Mouse (Mus musculus) yolk sac, embryonic 10.5 days (tissue): ENCODE measurements at regions not wholly inside any gene's neighbourhood (a gene's known extent, or its start where the extent isn't known, plus 50 kb on each side); places are given as distances from the start of the nearest gene placed in this dataset.

Experiments
- DNase-seq: peaks from one replicate; pipeline ENCODE4 v3.0.0-alpha.2; 2017; ENCODE audit warnings: low spot score

- peak; percentile 86 for DNase-seq
Measured at GRCm38 (mm10) chr10:118765544-118766441, 104.2 kb downstream of the Dyrk2 start.

DNA sequence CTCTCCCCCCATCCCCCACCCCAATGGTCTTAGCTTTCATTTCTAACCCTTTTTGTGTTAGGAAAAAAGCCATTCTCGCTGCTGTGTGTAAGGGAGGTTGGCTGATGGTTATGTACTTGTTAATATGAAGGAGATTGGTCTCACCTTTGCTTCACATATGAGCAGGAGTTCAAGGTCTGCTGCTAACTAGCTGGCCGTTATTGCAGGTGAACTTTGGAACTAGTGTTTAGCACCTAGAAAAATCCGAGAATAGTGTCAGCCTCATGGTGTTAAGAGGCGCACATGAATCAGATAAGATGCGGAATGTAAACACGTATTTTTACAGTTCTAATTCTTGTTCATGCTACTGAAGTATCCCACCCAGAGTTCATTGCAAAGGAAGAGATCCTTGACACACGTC lies 103.2 kb downstream of the Dyrk2 start:
- DNase-seq, result peak; percentile 44

- DNase-seq, result no peak
Measured at GRCm38 (mm10) chr10:118769751-118770150, 100.3 kb downstream of the Dyrk2 start.

GRCm38 (mm10) chr10:118778656-118779055 lies 91.4 kb downstream of the Dyrk2 start:
- DNase-seq, result no peak

GRCm38 (mm10) chr10:118780831-118781569 lies 89.0 kb downstream of the Dyrk2 start:
- no peak for DNase-seq

GRCm38 (mm10) chr10:118781811-118782232 lies 88.2 kb downstream of the Dyrk2 start:
- no peak for DNase-seq

DNA sequence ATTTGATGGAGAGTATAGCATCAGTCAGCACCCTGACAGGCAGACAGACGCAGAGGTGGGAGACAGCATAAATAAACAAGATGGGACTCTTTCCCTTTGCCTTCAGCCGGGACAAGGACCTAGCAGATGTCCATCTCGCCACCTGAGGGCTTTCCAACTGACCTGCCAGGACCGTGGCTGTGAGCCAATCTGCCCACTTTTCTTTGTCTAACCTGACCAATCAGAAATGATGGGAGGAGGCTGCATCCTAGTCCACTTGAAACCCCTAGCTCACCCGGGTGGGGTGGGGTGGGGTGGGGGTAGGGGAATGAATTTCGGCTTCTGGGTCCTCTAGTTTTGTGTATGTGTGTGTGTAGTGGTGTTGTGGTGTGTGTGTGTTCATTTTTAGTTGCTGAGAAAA lies 87.4 kb downstream of the Dyrk2 start:
- no peak for DNase-seq

DNA sequence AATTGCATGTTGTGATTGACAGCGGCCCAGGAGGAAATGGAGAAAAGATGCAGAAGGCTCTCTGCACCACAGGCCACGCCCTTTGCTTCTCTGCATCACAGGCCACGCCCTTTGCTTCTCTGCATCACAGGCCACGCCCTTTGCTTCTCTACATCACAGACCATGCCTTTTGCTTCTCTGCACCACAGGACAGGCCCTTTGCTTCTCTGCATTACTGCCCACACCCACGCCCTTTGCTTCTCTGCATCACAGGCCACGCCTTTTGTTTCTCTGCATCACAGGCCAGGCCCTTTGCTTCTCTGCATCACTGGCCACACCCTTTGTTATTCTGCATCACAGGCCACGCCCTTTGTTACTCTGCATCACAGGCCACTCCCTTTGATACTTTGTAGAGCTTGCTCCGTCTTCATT lies 82.7 kb downstream of the Dyrk2 start:
- DNase-seq, result no peak

GRCm38 (mm10) chr10:118792352-118793100 lies 77.5 kb downstream of the Dyrk2 start:
- DNase-seq, result no peak

- no peak for DNase-seq
Measured at GRCm38 (mm10) chr10:118793794-118794193, 76.2 kb downstream of the Dyrk2 start.

- DNase-seq, result no peak
Measured at GRCm38 (mm10) chr10:118794395-118795060, 75.5 kb downstream of the Dyrk2 start.

DNA sequence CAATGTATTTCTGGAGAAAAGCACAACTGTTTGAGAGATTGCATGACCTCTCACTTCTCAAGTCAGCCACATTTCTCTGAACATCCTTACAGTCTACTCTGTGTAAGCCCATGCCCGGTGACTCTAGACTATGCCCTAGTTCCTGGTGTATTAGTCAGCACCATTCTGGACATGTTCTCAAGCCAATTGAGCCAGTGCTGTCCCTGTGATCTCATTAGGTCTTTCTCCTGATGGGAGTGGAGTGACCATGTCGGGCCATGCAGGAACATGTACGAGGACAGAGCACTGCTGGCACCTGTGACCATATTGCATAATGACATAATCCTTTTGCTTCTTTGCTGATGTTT lies 75.0 kb downstream of the Dyrk2 start:
- no peak for DNase-seq

GRCm38 (mm10) chr10:118796512-118796911 lies 73.5 kb downstream of the Dyrk2 start:
- no peak for DNase-seq

GRCm38 (mm10) chr10:118797256-118797655 lies 72.8 kb downstream of the Dyrk2 start:
- DNase-seq, result no peak

- DNase-seq, result no peak
Measured at GRCm38 (mm10) chr10:118799767-118800166, 70.2 kb downstream of the Dyrk2 start.

DNA sequence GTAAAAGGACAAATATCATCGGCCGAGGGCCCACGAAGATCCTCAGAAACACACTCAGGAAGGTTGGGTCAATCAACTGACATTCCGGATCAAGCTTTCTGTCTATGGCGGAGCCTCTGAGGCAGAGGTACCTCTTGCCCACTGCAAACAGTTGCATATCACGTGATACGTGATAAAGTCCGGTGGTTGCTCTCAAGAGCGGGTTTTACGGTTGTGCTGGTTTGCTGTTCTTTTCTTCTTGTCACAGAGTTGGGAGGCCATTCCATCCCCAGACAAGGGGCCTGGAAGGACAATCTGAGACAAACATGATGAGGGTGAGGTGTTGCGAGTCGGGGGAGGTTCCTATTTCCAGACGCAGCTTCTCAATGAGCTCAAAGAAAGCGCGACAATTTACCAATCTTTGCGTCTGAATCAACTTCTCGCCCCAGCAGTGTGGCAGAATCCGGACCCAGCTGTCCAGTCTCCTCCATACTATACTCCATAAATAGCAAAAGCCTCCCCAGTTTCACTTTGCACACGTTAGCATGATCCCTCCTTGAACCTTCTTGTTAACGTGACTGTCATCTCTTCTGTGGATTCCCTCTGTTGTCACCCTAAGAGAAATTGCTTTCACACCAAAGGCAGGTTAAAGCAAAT lies 66.0 kb downstream of the Dyrk2 start:
- peak; percentile 58 for DNase-seq

GRCm38 (mm10) chr10:118804574-118804973 lies 65.4 kb downstream of the Dyrk2 start:
- DNase-seq, result peak; percentile 88
